Mouse (Mus musculus): ENCODE results near the gene Runx2.

The Runx2 gene

GRCm38 (mm10) chr17:44814508-44815175 is at the start of gene Runx2:
TSS of gene Runx2 (minus strand) at chr17:44814797.
- DNase-seq (ENCODE audit: low spot score) = no peak

GRCm38 (mm10) chr17:44863165-44863564 is 48.6 kb upstream of the Runx2 start:
- peak; percentile 13 for DNase-seq (ENCODE audit: low spot score)

- no peak for DNase-seq (ENCODE audit: low spot score)
Observed at GRCm38 (mm10) chr17:44842184-44842583, 27.6 kb upstream of the Runx2 start.

GRCm38 (mm10) chr17:44831201-44831600 is 16.6 kb upstream of the Runx2 start:
- DNase-seq (ENCODE audit: low spot score) = no peak

- no peak for DNase-seq (ENCODE audit: low spot score)
Observed at GRCm38 (mm10) chr17:44829587-44829986, 15.0 kb upstream of the Runx2 start.

- DNase-seq (ENCODE audit: low spot score) = no peak
Observed at GRCm38 (mm10) chr17:44827964-44828363, 13.4 kb upstream of the Runx2 start.

GRCm38 (mm10) chr17:44827124-44827523 is 12.5 kb upstream of the Runx2 start:
- no peak for DNase-seq (ENCODE audit: low spot score)

GRCm38 (mm10) chr17:44821940-44822339 is 7.3 kb upstream of the Runx2 start:
- no peak for DNase-seq (ENCODE audit: low spot score)

- DNase-seq (ENCODE audit: low spot score) = no peak
Observed at GRCm38 (mm10) chr17:44819816-44820215, 5.2 kb upstream of the Runx2 start.

- DNase-seq (ENCODE audit: low spot score) = no peak
Observed at GRCm38 (mm10) chr17:44818825-44819224, 4.2 kb upstream of the Runx2 start.

GRCm38 (mm10) chr17:44807031-44807430 is 7.6 kb downstream of the Runx2 start:
- no peak for DNase-seq (ENCODE audit: low spot score)

GRCm38 (mm10) chr17:44797331-44797730 is 17.3 kb downstream of the Runx2 start:
- DNase-seq (ENCODE audit: low spot score) = no peak

- peak; percentile 36 for DNase-seq (ENCODE audit: low spot score)
Observed at GRCm38 (mm10) chr17:44792218-44792917, 22.2 kb downstream of the Runx2 start.

GRCm38 (mm10) chr17:44788982-44789747 is 25.4 kb downstream of the Runx2 start:
- DNase-seq (ENCODE audit: low spot score) = no peak

- no peak for DNase-seq (ENCODE audit: low spot score)
Observed at GRCm38 (mm10) chr17:44783143-44783542, 31.5 kb downstream of the Runx2 start.

GRCm38 (mm10) chr17:44782366-44782765 is 32.2 kb downstream of the Runx2 start:
- no peak for DNase-seq (ENCODE audit: low spot score)

- no peak for DNase-seq (ENCODE audit: low spot score)
Observed at GRCm38 (mm10) chr17:44780353-44780752, 34.2 kb downstream of the Runx2 start.

GRCm38 (mm10) chr17:44778141-44778540 is 36.5 kb downstream of the Runx2 start:
- no peak for DNase-seq (ENCODE audit: low spot score)

- DNase-seq (ENCODE audit: low spot score) = peak; percentile 78
Observed at GRCm38 (mm10) chr17:44777337-44777804, 37.2 kb downstream of the Runx2 start.

- DNase-seq (ENCODE audit: low spot score) = peak; percentile 97
Observed at GRCm38 (mm10) chr17:44776738-44777270, 37.8 kb downstream of the Runx2 start, which contains the start of gene Supt3. TSS of gene Supt3 (plus strand) at chr17:44777152.

- DNase-seq (ENCODE audit: low spot score) = no peak
Observed at GRCm38 (mm10) chr17:44772576-44772975, 42.0 kb downstream of the Runx2 start.

GRCm38 (mm10) chr17:44770871-44771270 is 43.7 kb downstream of the Runx2 start:
- no peak for DNase-seq (ENCODE audit: low spot score)

Measured in layer of hippocampus, adult 11-12 months (tissue).